Mouse (Mus musculus) kidney, postnatal 10 days (tissue): ENCODE results near the gene Abca17.

ENCODE experiments used
- DNase-seq: peaks from one replicate; pipeline ENCODE4 v3.0.0; 2021; ENCODE audit warnings: mixed read lengths

Gene Abca17

GRCm38 (mm10) chr17:24236479-24236878 is 114.4 kb downstream of the Abca17 start:
- no peak for DNase-seq

GRCm38 (mm10) chr17:24227941-24228340 is 122.9 kb downstream of the Abca17 start:
- DNase-seq = no peak

GRCm38 (mm10) chr17:24226721-24227120 is 124.1 kb downstream of the Abca17 start:
- no peak for DNase-seq

- DNase-seq = no peak
Measured at GRCm38 (mm10) chr17:24225851-24226250, 125.0 kb downstream of the Abca17 start.

- DNase-seq = no peak
Measured at GRCm38 (mm10) chr17:24224741-24225140, 126.1 kb downstream of the Abca17 start.

- DNase-seq = no peak
Measured at GRCm38 (mm10) chr17:24223513-24223912, 127.4 kb downstream of the Abca17 start.

- DNase-seq = no peak
Measured at GRCm38 (mm10) chr17:24222653-24223052, 128.2 kb downstream of the Abca17 start.

- peak; percentile 95 for DNase-seq
Measured at GRCm38 (mm10) chr17:24220435-24221411, 130.1 kb downstream of the Abca17 start, which contains the start of gene Tedc2. Tedc2 (minus strand) TSS chr17:24220851.

GRCm38 (mm10) chr17:24216836-24217235 is 134.0 kb downstream of the Abca17 start:
- peak; percentile 36 for DNase-seq
